Mouse (Mus musculus): ENCODE measurements around the gene Amdhd2.

DNA sequence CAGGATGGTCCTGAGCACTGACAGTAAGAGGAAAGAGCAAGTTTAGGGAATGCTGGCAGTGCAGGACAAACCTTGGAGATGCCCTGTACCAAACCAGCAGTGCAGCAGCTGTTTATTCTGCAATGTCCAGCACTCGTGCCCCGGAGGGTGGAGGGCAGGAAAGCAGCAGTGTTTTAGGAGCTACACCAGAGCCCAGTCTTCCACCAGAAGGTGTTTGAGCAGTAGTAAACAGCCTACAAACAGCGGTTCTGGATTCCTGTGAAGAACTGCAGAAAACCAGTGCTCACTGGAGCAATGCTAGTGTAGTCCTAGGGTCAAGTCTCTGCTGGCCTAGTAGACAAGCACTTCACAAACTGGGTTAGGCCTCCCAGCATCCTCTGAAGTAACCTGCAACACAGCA is 10.7 kb upstream of the Amdhd2 start:
- no peak for TF ChIP-seq GATA1 (IDR thresholded peaks at IDR 0.05; ENCODE audit: borderline replicate concordance, low read length)
- no peak for TF ChIP-seq FLI1 (IDR thresholded peaks at IDR 0.05; ENCODE audit: low read length)
